Mouse (Mus musculus): Measurements from ENCODE around the gene Ly86.

DNA sequence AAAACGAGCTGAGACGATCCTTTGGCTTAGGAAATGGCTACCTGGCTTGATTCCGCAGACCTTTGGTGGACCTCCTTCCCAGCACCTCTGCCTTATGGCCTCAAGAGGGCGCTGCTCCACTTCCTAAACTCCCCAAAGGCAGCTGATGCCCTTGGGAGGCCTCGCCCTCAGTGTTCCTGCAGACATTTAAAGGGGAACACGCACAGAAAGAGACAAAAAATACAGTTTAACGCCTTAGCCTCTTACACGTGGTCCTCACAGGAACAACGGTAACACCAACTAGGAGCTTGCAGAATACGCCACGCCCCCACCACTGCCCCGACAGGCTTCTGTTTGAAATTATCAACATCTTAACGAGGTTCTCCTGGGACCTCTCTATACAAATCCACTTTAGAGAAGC is 108.2 kb downstream of the Ly86 start:
- TF ChIP-seq CTCF (IDR thresholded peaks at IDR 0.05; ENCODE audit: insufficient read depth, low read length) (peak; percentile 99), POLR2A (IDR thresholded peaks at IDR 0.05; ENCODE audit: borderline replicate concordance, extremely low read depth, low read depth, low read length) (peak; percentile 29; the same call in 1 of the 2 replicates)
